12 mouse cellular contexts compared by ENCODE assay signal in the genomic region with DNA sequence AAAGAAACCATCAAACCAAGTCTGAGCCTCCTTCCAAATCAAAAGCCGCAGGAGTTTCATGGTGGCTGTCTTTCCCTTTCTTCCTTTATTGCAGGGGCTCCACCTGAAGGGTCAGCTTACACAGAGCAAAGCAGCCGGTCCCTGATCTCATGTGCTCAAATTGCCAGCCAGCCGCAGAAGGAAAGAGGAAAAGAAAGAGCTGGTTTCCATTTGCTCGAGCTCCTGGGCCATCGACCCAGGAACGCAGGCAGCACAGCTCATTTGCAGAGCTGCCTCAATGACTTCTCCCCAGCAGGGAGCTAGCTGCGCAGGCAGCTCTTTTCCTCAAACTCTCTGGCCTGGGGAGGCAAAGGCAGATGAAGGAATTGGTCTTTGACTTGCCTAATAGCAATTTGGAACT.
A peak's percentile ranks its signal among the peaks of the same experiment; 100 is the strongest.
DNase-seq lines count a peak whose midpoint lies in the region; ATAC-seq and TF ChIP-seq lines count a peak whose summit lies in the region.
"Had no signal": no experiment of that assay in that cellular context is flagged by ENCODE, and none has a peak within 500 bp of the region (broad histone marks: within the 10 kb centered on the region; RNA-seq: fewer than 3 reads in every experiment).

No protein-coding gene starts in this region.

- DNase-seq in kidney, postnatal 0 days (ENCODE audit: low spot score): peak; percentile 27
- DNase-seq in kidney, adult 8-10 months: no peak
- no peak for DNase-seq in thymus, postnatal 0 days (ENCODE audit: low spot score)
- no peak for DNase-seq in frontal cortex, postnatal 25 days (ENCODE audit: low spot score in 2 of 2)
- no peak for DNase-seq in adrenal gland, postnatal 25 days
- DNase-seq: cerebellum, postnatal 36 days; right cerebral cortex, adult 18-20 months had no signal

- H3K4me1 ChIP-seq in kidney, postnatal 0 days (replicated peaks; ENCODE audit: insufficient read depth, low read length): peaks cover 4% of the 10 kb centered on the region; the same call in 1 of the 2 replicates
- 0 out of 2 replicates have a peak, but pooled peaks cover 5% of the 10 kb centered on the region for H3K4me1 ChIP-seq in embryonic facial prominence, embryonic 15.5 days
- peaks cover 41% of the 10 kb centered on the region for H3K4me1 ChIP-seq in limb, embryonic 13.5 days
- H3K4me1 ChIP-seq in neural tube, embryonic 15.5 days: peaks cover 7% of the 10 kb centered on the region
- H3K4me1 ChIP-seq: liver, embryonic 12.5 days; megakaryocyte, embryonic 14.5 days had no signal

- no peaks in the 10 kb centered on the region for H3K27me3 ChIP-seq in kidney, postnatal 0 days (ENCODE audit: insufficient read depth, low read length)
- no peaks in the 10 kb centered on the region for H3K27me3 ChIP-seq in embryonic facial prominence, embryonic 15.5 days
- H3K27me3 ChIP-seq in limb, embryonic 13.5 days: no peaks in the 10 kb centered on the region
- H3K27me3 ChIP-seq in neural tube, embryonic 15.5 days (replicated peaks): no peaks in the 10 kb centered on the region
- H3K27me3 ChIP-seq: liver, embryonic 12.5 days had no signal

- no peak for TF ChIP-seq CTCF in kidney, postnatal 0 days (IDR thresholded peaks at IDR 0.05; ENCODE audit: low read depth)

- WGBS in kidney, postnatal 0 days: 7% methylated on average over 7 of the region's 7 CpGs
- 10% methylated on average over 7 of the region's 7 CpGs for WGBS in embryonic facial prominence, embryonic 15.5 days
- WGBS in limb, embryonic 13.5 days: 2% methylated on average over 7 of the region's 7 CpGs
- 4% methylated on average over 7 of the region's 7 CpGs for WGBS in neural tube, embryonic 15.5 days

- ATAC-seq in kidney, postnatal 0 days (replicated peaks; ENCODE audit: low FRiP score, low read depth): no peak
- ATAC-seq in embryonic facial prominence, embryonic 15.5 days (ENCODE audit: insufficient number of reproducible peaks, low FRiP score, low TSS enrichment, low read depth): no peak
- peak; percentile 46 for ATAC-seq in limb, embryonic 13.5 days (ENCODE audit: low FRiP score, low read depth)
- peak; percentile 18; the same call in 1 of the 2 replicates for ATAC-seq in neural tube, embryonic 15.5 days (ENCODE audit: low FRiP score)
- ATAC-seq: liver, embryonic 12.5 days had no signal

- H3K4me3 ChIP-seq in kidney, postnatal 0 days (replicated peaks; ENCODE audit: low read depth, low read length): no peak overlapping the region
- no peak overlapping the region for H3K4me3 ChIP-seq in embryonic facial prominence, embryonic 15.5 days (replicated peaks)
- H3K4me3 ChIP-seq in limb, embryonic 13.5 days: no peak overlapping the region
- H3K4me3 ChIP-seq in neural tube, embryonic 15.5 days (replicated peaks): no peak overlapping the region
- H3K4me3 ChIP-seq: liver, embryonic 12.5 days; megakaryocyte, embryonic 14.5 days had no signal

- no peak overlapping the region for H3K9ac ChIP-seq in kidney, postnatal 0 days (ENCODE audit: low read depth, low read length)
- H3K9ac ChIP-seq in embryonic facial prominence, embryonic 15.5 days: no peak overlapping the region
- no peak overlapping the region for H3K9ac ChIP-seq in limb, embryonic 13.5 days
- H3K9ac ChIP-seq in neural tube, embryonic 15.5 days (replicated peaks): no peak overlapping the region
- H3K9ac ChIP-seq: liver, embryonic 12.5 days had no signal

- H3K27ac ChIP-seq in kidney, postnatal 0 days: no peak overlapping the region
- no peak overlapping the region for H3K27ac ChIP-seq in embryonic facial prominence, embryonic 15.5 days (replicated peaks)
- H3K27ac ChIP-seq in limb, embryonic 13.5 days: no peak overlapping the region
- peak overlapping the region; percentile 71 for H3K27ac ChIP-seq in neural tube, embryonic 15.5 days (replicated peaks)
- H3K27ac ChIP-seq: liver, embryonic 12.5 days had no signal

- no peaks in the 10 kb centered on the region for H3K36me3 ChIP-seq in kidney, postnatal 0 days (ENCODE audit: insufficient read depth, low read length)
- H3K36me3 ChIP-seq in embryonic facial prominence, embryonic 15.5 days: no peaks in the 10 kb centered on the region
- H3K36me3 ChIP-seq in limb, embryonic 13.5 days: no peaks in the 10 kb centered on the region
- no peaks in the 10 kb centered on the region for H3K36me3 ChIP-seq in neural tube, embryonic 15.5 days
- H3K36me3 ChIP-seq: liver, embryonic 12.5 days had no signal

- no peaks in the 10 kb centered on the region for H3K9me3 ChIP-seq in kidney, postnatal 0 days (replicated peaks; ENCODE audit: low read length)
- H3K9me3 ChIP-seq in embryonic facial prominence, embryonic 15.5 days (replicated peaks): no peaks in the 10 kb centered on the region
- H3K9me3 ChIP-seq in limb, embryonic 13.5 days: no peaks in the 10 kb centered on the region
- no peaks in the 10 kb centered on the region for H3K9me3 ChIP-seq in neural tube, embryonic 15.5 days (replicated peaks)
- H3K9me3 ChIP-seq: liver, embryonic 12.5 days; megakaryocyte, embryonic 14.5 days had no signal

- no peak overlapping the region for H3K4me2 ChIP-seq in kidney, postnatal 0 days (ENCODE audit: low read length)
- H3K4me2 ChIP-seq in embryonic facial prominence, embryonic 15.5 days (replicated peaks): 0 out of 2 replicates have a peak overlapping the region, but pooled peaks have one; percentile 19
- H3K4me2 ChIP-seq in limb, embryonic 13.5 days (replicated peaks): peak overlapping the region; percentile 39
- no peak overlapping the region for H3K4me2 ChIP-seq in neural tube, embryonic 15.5 days
- H3K4me2 ChIP-seq: liver, embryonic 12.5 days had no signal

Comparison
In these comparisons a context has a peak if more than half of its experiments do, and no peak if none do; other contexts are left out.
1. ATAC-seq: peak in limb, embryonic 13.5 days (single experiment) and neural tube, embryonic 15.5 days (single experiment); none in kidney, postnatal 0 days (single experiment) and embryonic facial prominence, embryonic 15.5 days (single experiment).
2. H3K4me2 ChIP-seq: peak in embryonic facial prominence, embryonic 15.5 days (single experiment) and limb, embryonic 13.5 days (single experiment); none in kidney, postnatal 0 days (single experiment) and neural tube, embryonic 15.5 days (single experiment).